Mouse (Mus musculus) cortical plate, adult 2 months (tissue): ENCODE measurements around the gene Trp53i11.
A peak's percentile ranks its signal among the peaks of the same experiment; 100 is the strongest.

Experiments used
- CTCF ChIP-seq: fragments of 200-500 bp; IDR thresholded peaks from 2 replicates; pipeline ENCODE4 v1.5.1; 2011; ENCODE audit warnings: mild to moderate bottlenecking, control low read depth, low read length; ENCODE audit not compliant: insufficient read depth; ENCODE audit errors: extremely low read depth
- POLR2A ChIP-seq: fragments of 200-500 bp; IDR thresholded peaks from 2 replicates; pipeline ENCODE4 v1.6.1; 2011; ENCODE audit warnings: mild to moderate bottlenecking, low read length, control low read depth; ENCODE audit not compliant: insufficient read depth; ENCODE audit errors: extremely low read depth

DNA sequence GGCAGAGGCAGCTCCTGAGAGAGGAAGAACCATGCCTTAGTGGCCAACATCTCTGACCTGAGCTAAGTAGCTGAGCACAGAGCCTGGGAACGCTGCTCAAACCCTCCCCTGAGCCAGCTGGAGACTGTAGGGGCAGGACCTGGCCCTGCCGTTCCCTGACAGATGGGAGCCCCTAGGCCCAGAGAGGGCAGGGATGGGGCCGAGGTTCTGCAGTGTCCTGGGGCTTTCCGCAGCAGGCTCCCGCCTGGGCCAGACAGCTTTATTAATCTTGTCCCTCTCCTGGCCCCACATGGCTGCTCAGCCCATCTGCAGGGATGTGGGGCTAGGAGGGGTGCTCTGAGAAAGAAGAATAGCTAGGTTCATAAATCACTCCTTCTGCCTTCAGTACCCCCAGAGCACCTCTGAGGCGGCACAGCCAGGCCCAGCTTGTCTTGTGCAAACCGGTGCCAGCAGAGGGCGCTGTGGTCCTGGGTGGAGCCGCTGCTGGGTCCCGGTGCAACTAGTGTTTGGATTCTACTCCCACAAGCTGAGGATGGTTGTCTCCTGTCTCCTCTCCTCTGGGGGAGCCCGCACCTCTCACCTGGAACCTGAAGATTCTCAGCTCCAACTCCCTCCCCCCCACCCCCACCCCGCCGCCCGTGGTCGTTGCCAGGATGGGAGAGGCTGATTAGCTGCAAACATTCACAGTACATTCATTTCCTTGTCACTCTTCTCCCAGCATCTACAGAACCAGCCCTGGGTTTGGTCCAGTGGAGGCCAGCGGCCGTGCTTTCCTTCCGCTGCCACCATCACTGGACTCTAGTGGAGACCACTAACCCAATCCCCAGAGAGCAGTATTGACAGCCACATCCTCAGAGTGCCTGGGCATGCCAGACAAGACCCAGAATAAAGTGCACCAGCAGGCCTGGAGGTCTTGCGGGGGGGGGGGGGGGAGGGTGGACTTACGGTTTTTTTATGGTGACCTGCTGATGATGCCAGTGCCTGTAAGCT lies 39.6 kb downstream of the Trp53i11 start:
- TF ChIP-seq CTCF (peak; percentile 78), POLR2A (no peak)
